ENCODE assay signal across 9 mouse cellular contexts in the genomic region with DNA sequence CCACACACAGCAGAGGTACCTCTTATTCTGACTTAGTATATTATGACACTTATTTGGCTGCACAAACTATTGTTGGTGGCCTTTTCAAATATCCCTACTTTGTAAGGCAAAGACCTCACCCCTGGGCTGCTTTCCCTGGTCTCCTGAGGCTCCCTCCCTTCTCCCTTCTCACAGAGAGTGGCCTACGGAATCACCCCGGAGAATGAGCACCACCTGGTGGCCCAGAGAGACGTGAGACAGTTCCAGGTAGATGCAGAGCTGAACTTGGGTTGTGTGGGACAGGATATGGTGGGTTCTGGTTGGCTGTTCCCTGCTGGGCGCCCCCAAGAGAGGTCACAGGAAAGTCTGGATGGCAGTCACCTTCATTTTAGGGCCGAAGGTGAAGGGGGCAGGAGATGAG. TPM values are rescaled to one million over a fixed set of nuclear protein-coding genes. Genes with fewer than 3 reads are reported as not detected.
DNase-seq lines count a peak whose midpoint lies in the region; ATAC-seq and TF ChIP-seq lines count a peak whose summit lies in the region.
"Had no signal": no experiment of that assay in that cellular context is flagged by ENCODE, and none has a peak within 500 bp of the region (broad histone marks: within the 10 kb centered on the region; RNA-seq: fewer than 3 reads in every experiment).

No protein-coding gene starts in this region.

- no peaks in the 10 kb centered on the region for H3K9me3 ChIP-seq in intestine, postnatal 0 days (ENCODE audit: control insufficient read depth)
- H3K9me3 ChIP-seq in intestine, embryonic 15.5 days: no peaks in the 10 kb centered on the region
- no peaks in the 10 kb centered on the region for H3K9me3 ChIP-seq in MEL (replicated peaks; ENCODE audit: insufficient read depth, low read length)
- no peaks in the 10 kb centered on the region for H3K9me3 ChIP-seq in lung, embryonic 16.5 days (ENCODE audit: control insufficient read depth, low read length)

- ATAC-seq in intestine, postnatal 0 days: no peak
- no peak for ATAC-seq in intestine, embryonic 15.5 days
- 0 out of 2 replicates have a peak, but pooled peaks have one; percentile 38 for ATAC-seq in lung, embryonic 16.5 days (ENCODE audit: low read depth)
- no peak for ATAC-seq in activated CD4-positive, CD25-positive, alpha-beta regulatory T cell, adult 4 months

- WGBS in intestine, postnatal 0 days: 25% methylated on average over 5 of the region's 5 CpGs
- WGBS in intestine, embryonic 15.5 days: 26% methylated on average over 5 of the region's 5 CpGs
- WGBS in lung, embryonic 16.5 days: 26% methylated on average over 5 of the region's 5 CpGs

- H3K36me3 ChIP-seq in intestine, postnatal 0 days (ENCODE audit: control insufficient read depth, insufficient read depth): no peaks in the 10 kb centered on the region
- H3K36me3 ChIP-seq in intestine, embryonic 15.5 days: no peaks in the 10 kb centered on the region
- H3K36me3 ChIP-seq in MEL (ENCODE audit: control insufficient read depth in 1 of 2, insufficient read depth in 2 of 2, low read length in 2 of 2): no peaks in the 10 kb centered on the region
- H3K36me3 ChIP-seq in lung, embryonic 16.5 days (ENCODE audit: control insufficient read depth, insufficient read depth, low read length): no peaks in the 10 kb centered on the region

- peak; percentile 25; the same call in 1 of the 2 replicates for TF ChIP-seq RAD21 in MEL (IDR thresholded peaks at IDR 0.05; ENCODE audit: low read depth, low read length)

- no peak for TF ChIP-seq EP300 in MEL (IDR thresholded peaks at IDR 0.05; ENCODE audit: low read depth in 1 of 2, low read length in 2 of 2)

- no peak overlapping the region for H3K9ac ChIP-seq in intestine, postnatal 0 days (ENCODE audit: low read depth, low read length)
- H3K9ac ChIP-seq in intestine, embryonic 15.5 days: no peak overlapping the region
- H3K9ac ChIP-seq in MEL (ENCODE audit: control insufficient read depth, low read depth, low read length, poor library complexity, severe bottlenecking): no peak overlapping the region
- no peak overlapping the region for H3K9ac ChIP-seq in lung, embryonic 16.5 days (ENCODE audit: low read length)

- no peaks in the 10 kb centered on the region for H3K4me1 ChIP-seq in intestine, postnatal 0 days (replicated peaks; ENCODE audit: control insufficient read depth, insufficient read depth, low read length)
- H3K4me1 ChIP-seq in intestine, embryonic 15.5 days (replicated peaks): no peaks in the 10 kb centered on the region
- H3K4me1 ChIP-seq in MEL (ENCODE audit: control insufficient read depth in 1 of 2, insufficient read depth in 2 of 2, low read length in 2 of 2): no peaks in the 10 kb centered on the region
- no peaks in the 10 kb centered on the region for H3K4me1 ChIP-seq in lung, embryonic 16.5 days (replicated peaks; ENCODE audit: control insufficient read depth, insufficient read depth, low read length)

- TF ChIP-seq POLR2A in MEL (IDR thresholded peaks at IDR 0.05; ENCODE audit: control insufficient read depth in 1 of 2, insufficient read depth in 1 of 2, low read depth in 1 of 2, low read length in 2 of 2, poor library complexity in 1 of 2): no peak
- no peak for TF ChIP-seq POLR2A in brain, embryonic 14.5 days (IDR thresholded peaks at IDR 0.05; ENCODE audit: borderline replicate concordance, extremely low read depth, insufficient read depth, insufficient read length, poor library complexity, severe bottlenecking)

- peak; percentile 79 for TF ChIP-seq CTCF in intestine, postnatal 0 days (IDR thresholded peaks at IDR 0.05; ENCODE audit: low read depth)
- TF ChIP-seq CTCF in MEL (IDR thresholded peaks at IDR 0.05 in 2 of 3, conservative IDR thresholded peaks at IDR 0.05 in 1 of 3; ENCODE audit: control insufficient read depth in 1 of 3, insufficient read depth in 1 of 3, low read depth in 2 of 3, low read length in 3 of 3, poor library complexity in 1 of 3, severe bottlenecking in 1 of 3): peak in 2 of 3 experiments; percentile 43 to 46; a peak in 4 of 6 replicates
- TF ChIP-seq CTCF in brain, embryonic 14.5 days (IDR thresholded peaks at IDR 0.05; ENCODE audit: borderline replicate concordance, extremely low read depth, insufficient read depth, insufficient read length): peak; percentile 65

- no peak overlapping the region for H3K4me3 ChIP-seq in intestine, postnatal 0 days (ENCODE audit: low read depth, low read length)
- H3K4me3 ChIP-seq in intestine, embryonic 15.5 days (replicated peaks): no peak overlapping the region
- H3K4me3 ChIP-seq in MEL (ENCODE audit: control insufficient read depth in 1 of 2, insufficient read depth in 1 of 2, low read depth in 2 of 2, low read length in 2 of 2): no peak overlapping the region
- H3K4me3 ChIP-seq in lung, embryonic 16.5 days (ENCODE audit: low read length): no peak overlapping the region

- H3K79me2 ChIP-seq in MEL (ENCODE audit: control insufficient read depth, insufficient read depth, low read length, poor library complexity): no peaks in the 10 kb centered on the region

- H3K27me3 ChIP-seq in intestine, postnatal 0 days (replicated peaks; ENCODE audit: control insufficient read depth, insufficient read depth, low read length): no peaks in the 10 kb centered on the region
- H3K27me3 ChIP-seq in intestine, embryonic 15.5 days (replicated peaks): no peaks in the 10 kb centered on the region
- no peaks in the 10 kb centered on the region for H3K27me3 ChIP-seq in MEL (ENCODE audit: control insufficient read depth in 1 of 2, insufficient read depth in 2 of 2, low read length in 2 of 2)
- H3K27me3 ChIP-seq in lung, embryonic 16.5 days (ENCODE audit: control insufficient read depth, insufficient read depth, low read depth, low read length): no peaks in the 10 kb centered on the region

- H3K4me2 ChIP-seq in intestine, postnatal 0 days (replicated peaks; ENCODE audit: low read depth): no peak overlapping the region
- H3K4me2 ChIP-seq in intestine, embryonic 15.5 days (replicated peaks): no peak overlapping the region
- no peak overlapping the region for H3K4me2 ChIP-seq in lung, embryonic 16.5 days (ENCODE audit: low read depth, low read length)

- no peak overlapping the region for H3K27ac ChIP-seq in intestine, postnatal 0 days (ENCODE audit: low read depth, low read length)
- no peak overlapping the region for H3K27ac ChIP-seq in intestine, embryonic 15.5 days
- H3K27ac ChIP-seq in MEL (ENCODE audit: control insufficient read depth, low read depth, low read length): no peak overlapping the region
- no peak overlapping the region for H3K27ac ChIP-seq in lung, embryonic 16.5 days (ENCODE audit: low read length)

- DNase-seq in MEL (ENCODE audit: low read depth, low spot score): no peak
- DNase-seq in brain, embryonic 14.5 days (ENCODE audit: low read depth): peak; percentile 32
- peak; percentile 12 for DNase-seq in hindlimb bud, embryonic 11.5 days (ENCODE audit: extremely low spot score, low read depth, low spot score)
- DNase-seq in urinary bladder, adult 2 months (ENCODE audit: low spot score): peak; percentile 50

TF ChIP-seq in MEL, 35 proteins besides CTCF, POLR2A, EP300 and RAD21:
- TF ChIP-seq ZC3H11A (IDR thresholded peaks at IDR 0.05; ENCODE audit: low read depth, low read length): peak; percentile 40; the same call in 1 of the 2 replicates
- TF ChIP-seq SMC3 (IDR thresholded peaks at IDR 0.05; ENCODE audit: low read depth, low read length): peak; percentile 63
- no peak for TF ChIP-seq MYC (IDR thresholded peaks at IDR 0.05; ENCODE audit: low read depth, low read length)

RNA-seq across cellular contexts. Expression of a gene that starts 37.0 kb away (rescaled TPM):
- not detected in 2 replicates for polyA plus RNA-seq in intestine, postnatal 0 days (2015; fragmentation: Nextera tagmentation; extraction: Ambion mirVana)
- polyA plus RNA-seq in intestine, embryonic 15.5 days (2015; fragmentation: Nextera tagmentation; extraction: Ambion mirVana): 0.71 and 1.3 TPM in 2 replicates
- total RNA-seq in MEL (2012; rRNA removed): not detected in 2 replicates
- polyA plus RNA-seq in MEL (2012; ENCODE audit: insufficient read depth in 1 of 2, insufficient read length in 2 of 2, low read depth in 1 of 2, low replicate concordance in 2 of 2, missing spikeins in 1 of 2): under 1 TPM in 1 of 2 experiments, not detected in 1; 0.03 TPM
- 0.82 and 2.7 TPM in 2 replicates for polyA plus RNA-seq in brain, embryonic 14.5 days (2012; rRNA removed)
- 0.58 and 0.70 TPM in 2 replicates for polyA plus RNA-seq in lung, embryonic 16.5 days (2015; fragmentation: Nextera tagmentation; extraction: Ambion mirVana)
- 0.87 and 1.1 TPM in 2 replicates for polyA plus RNA-seq in urinary bladder, adult 2 months (2012; rRNA removed)
- polyA plus RNA-seq in activated CD4-positive, CD25-positive, alpha-beta regulatory T cell, adult 4 months (2017; shearing (Covaris generic)): not detected

RNA-seq across cellular contexts. Expression of a gene that starts 51.2 kb away (rescaled TPM):
- polyA plus RNA-seq in intestine, postnatal 0 days (2015; fragmentation: Nextera tagmentation; extraction: Ambion mirVana): not detected in 2 replicates
- polyA plus RNA-seq in intestine, embryonic 15.5 days (2015; fragmentation: Nextera tagmentation; extraction: Ambion mirVana): not detected in 2 replicates
- not detected in 2 replicates for total RNA-seq in MEL (2012; rRNA removed)
- polyA plus RNA-seq in MEL (2012; ENCODE audit: insufficient read depth in 1 of 2, insufficient read length in 2 of 2, low read depth in 1 of 2, low replicate concordance in 2 of 2, missing spikeins in 1 of 2): not detected
- polyA plus RNA-seq in brain, embryonic 14.5 days (2012; rRNA removed): not detected in 2 replicates
- polyA plus RNA-seq in lung, embryonic 16.5 days (2015; fragmentation: Nextera tagmentation; extraction: Ambion mirVana): 0.15 TPM in 1 of 2 replicates, not detected in the other
- polyA plus RNA-seq in urinary bladder, adult 2 months (2012; rRNA removed): not detected in 2 replicates
- polyA plus RNA-seq in activated CD4-positive, CD25-positive, alpha-beta regulatory T cell, adult 4 months (2017; shearing (Covaris generic)): not detected
- polyA plus RNA-seq: stomach, embryonic 14.5 days had no signal
